Mouse (Mus musculus): ENCODE data around the gene Mitf.

Gene Mitf

GRCm38 (mm10) chr6:97806781-97807743 is at the start of gene Mitf:
Gene Mitf (plus strand): TSS chr6:97807052.
- peak; percentile 86 for DNase-seq (ENCODE audit: low read depth, low spot score)

- no peak for DNase-seq (ENCODE audit: low read depth, low spot score)
Measured at GRCm38 (mm10) chr6:97757361-97757760, 49.5 kb upstream of the Mitf start.

DNA sequence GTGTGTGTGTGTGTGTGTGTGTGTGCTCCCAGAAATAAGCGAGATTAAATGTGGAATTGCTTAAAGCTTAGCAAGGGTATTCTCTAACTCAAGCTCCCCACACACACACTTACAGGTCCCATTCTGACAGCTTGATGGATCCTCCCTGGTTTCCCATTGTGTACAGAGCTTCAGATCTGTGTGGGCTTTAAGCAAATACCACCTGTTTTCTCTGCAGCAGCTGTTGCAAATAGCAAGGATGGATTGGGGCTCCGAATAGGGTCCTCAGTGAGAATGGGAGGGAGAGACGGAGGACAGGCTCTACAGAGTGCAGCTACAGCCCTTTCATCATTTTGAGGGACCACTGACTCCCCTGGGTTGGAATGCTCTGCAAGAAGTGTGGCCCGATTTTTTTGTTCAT is 48.0 kb upstream of the Mitf start:
- no peak for DNase-seq (ENCODE audit: low read depth, low spot score)

DNA sequence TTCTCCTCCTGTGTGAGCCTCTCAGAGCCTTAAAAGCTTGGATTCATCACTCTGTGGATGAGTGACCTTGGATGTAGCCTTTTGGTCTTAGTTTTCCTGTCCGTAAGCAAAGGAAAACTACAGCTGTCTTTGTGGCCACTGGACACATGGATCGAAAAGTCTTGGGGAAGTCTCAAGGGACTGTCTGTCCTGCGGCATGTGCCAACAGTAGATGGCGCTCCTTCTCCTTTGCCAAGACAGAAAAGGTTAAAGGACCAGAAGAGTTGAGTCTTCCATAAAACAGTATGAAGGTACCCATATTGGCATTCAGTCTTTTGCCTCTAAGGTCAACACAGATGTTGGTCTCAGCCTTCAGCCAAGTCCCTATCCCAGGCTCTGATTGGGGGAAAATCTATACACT is 47.6 kb upstream of the Mitf start:
- peak; percentile 32 for DNase-seq (ENCODE audit: low read depth, low spot score)

- no peak for DNase-seq (ENCODE audit: low read depth, low spot score)
Measured at GRCm38 (mm10) chr6:97761326-97761725, 45.5 kb upstream of the Mitf start.

- no peak for DNase-seq (ENCODE audit: low read depth, low spot score)
Measured at GRCm38 (mm10) chr6:97763970-97764369, 42.9 kb upstream of the Mitf start.

- no peak for DNase-seq (ENCODE audit: low read depth, low spot score)
Measured at GRCm38 (mm10) chr6:97767836-97768235, 39.0 kb upstream of the Mitf start.

GRCm38 (mm10) chr6:97769549-97769948 is 37.3 kb upstream of the Mitf start:
- no peak for DNase-seq (ENCODE audit: low read depth, low spot score)

- no peak for DNase-seq (ENCODE audit: low read depth, low spot score)
Measured at GRCm38 (mm10) chr6:97781316-97781715, 25.5 kb upstream of the Mitf start.

- no peak for DNase-seq (ENCODE audit: low read depth, low spot score)
Measured at GRCm38 (mm10) chr6:97782291-97782690, 24.6 kb upstream of the Mitf start.

GRCm38 (mm10) chr6:97786871-97787270 is 20.0 kb upstream of the Mitf start:
- DNase-seq (ENCODE audit: low read depth, low spot score), result no peak

DNA sequence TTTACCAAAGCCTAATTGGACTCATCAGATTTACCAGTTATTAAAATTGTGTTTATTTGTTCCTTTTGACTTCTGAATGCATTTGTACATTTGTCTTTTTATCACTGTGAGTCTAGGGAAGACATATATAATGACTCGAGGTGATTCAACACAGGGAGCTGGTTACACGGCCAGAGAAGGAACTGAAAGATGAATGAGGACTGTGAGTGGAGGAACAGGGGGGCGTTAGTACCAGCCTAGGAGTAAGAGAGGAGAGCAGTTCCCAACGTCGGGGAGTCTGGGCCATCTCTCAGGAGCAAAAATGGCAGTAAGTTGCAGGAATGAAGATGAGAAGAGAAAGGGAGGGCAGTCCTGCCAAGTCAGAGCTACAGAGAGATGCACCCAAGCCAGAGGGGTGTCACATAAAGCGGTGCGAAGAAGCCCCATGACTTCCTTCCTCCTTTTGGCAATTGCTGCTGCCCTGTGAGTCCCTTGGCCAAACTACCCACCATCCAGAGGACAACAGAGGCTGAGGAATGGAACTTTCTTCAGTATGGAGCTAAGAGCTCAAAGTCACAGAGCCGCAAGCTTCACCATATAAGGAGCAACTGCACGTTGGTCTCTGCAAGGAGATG is 18.4 kb upstream of the Mitf start:
- DNase-seq (ENCODE audit: low read depth, low spot score), result no peak

- no peak for DNase-seq (ENCODE audit: low read depth, low spot score)
Measured at GRCm38 (mm10) chr6:97789700-97790099, 17.2 kb upstream of the Mitf start.

DNA sequence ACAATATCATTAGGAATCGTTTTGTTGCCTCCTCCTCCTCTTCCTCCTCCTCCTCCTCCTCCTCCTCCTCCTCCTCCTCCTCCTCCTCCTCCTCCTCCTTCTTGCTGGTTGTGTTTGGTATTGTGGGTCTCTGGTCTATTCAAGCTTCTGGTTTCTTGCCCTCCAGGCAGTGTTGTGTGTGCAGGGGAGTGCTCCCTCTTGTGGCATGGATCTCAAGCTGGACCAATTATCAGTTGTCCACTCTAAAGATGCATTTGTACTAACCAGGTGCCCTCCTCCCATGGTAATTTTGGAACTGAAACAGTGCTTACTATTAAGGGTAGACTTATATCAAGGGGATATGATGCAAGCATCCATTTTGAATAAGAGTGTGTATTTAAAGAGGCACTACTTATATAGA is 14.7 kb upstream of the Mitf start:
- no peak for DNase-seq (ENCODE audit: low read depth, low spot score)

DNA sequence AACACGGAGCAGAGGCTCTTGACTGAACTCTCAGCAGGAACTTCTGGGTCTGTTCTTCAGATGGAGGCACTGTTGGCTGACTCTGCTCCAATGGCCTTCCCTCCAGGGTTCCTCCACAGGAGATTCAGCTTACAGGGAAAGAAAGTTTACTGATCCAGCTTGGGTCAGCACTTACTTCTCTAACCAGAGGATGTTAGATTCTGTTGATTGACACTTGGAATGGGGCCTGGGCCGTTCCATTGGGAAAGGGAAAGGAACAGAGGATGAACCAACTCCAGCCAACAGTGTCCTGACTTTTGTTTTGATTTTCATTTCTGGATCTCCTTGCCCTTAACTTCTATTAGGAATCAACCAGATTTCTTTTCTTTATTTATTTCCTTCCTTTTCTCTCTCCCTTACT is 11.7 kb upstream of the Mitf start:
- no peak for DNase-seq (ENCODE audit: low read depth, low spot score)

DNA sequence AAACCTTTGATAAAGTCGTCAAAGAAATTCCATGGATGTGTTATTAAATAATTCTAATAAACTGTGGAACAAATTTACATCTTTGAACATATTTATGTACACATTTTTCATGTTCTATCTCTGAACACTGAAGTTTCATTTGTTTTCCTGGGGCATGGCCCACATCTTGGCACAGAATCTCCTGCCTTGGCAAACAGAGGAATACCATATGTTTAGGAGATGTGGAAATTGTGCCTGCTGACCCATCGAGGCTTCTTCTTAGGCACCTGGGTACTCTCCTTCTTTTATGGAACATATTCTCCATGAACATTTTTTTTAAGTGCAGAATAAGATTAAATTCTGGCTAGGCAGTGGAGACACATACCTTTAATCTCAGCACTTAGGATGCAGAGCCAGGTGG is 6.2 kb upstream of the Mitf start:
- DNase-seq (ENCODE audit: low read depth, low spot score), result no peak

DNA sequence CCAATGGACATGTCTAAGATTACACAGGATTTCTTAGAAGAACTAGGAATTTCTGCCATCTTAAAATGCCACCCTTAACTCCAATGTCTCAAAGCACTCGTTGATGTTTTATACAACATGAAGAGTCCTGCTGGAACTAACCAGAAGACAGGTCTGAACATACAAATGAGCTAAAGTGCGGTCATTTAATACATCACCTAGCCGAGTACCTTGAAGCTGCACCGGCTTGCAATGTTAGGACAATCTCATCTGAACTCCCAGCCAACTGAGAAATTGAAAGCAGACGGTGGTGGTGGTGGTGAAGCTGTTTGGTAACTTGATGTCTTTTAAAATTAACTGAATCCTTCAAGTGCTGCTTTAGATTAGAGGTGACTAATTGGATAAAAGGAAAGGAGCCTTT is 801 bp upstream of the Mitf start:
- DNase-seq (ENCODE audit: low read depth, low spot score), result no peak

- DNase-seq (ENCODE audit: low read depth, low spot score), result no peak
Measured at GRCm38 (mm10) chr6:97814191-97814590, 7.3 kb downstream of the Mitf start.

- DNase-seq (ENCODE audit: low read depth, low spot score), result no peak
Measured at GRCm38 (mm10) chr6:97815723-97816122, 8.9 kb downstream of the Mitf start.

GRCm38 (mm10) chr6:97816806-97817205 is 10.0 kb downstream of the Mitf start:
- no peak for DNase-seq (ENCODE audit: low read depth, low spot score)

GRCm38 (mm10) chr6:97818128-97818527 is 11.3 kb downstream of the Mitf start:
- no peak for DNase-seq (ENCODE audit: low read depth, low spot score)

DNA sequence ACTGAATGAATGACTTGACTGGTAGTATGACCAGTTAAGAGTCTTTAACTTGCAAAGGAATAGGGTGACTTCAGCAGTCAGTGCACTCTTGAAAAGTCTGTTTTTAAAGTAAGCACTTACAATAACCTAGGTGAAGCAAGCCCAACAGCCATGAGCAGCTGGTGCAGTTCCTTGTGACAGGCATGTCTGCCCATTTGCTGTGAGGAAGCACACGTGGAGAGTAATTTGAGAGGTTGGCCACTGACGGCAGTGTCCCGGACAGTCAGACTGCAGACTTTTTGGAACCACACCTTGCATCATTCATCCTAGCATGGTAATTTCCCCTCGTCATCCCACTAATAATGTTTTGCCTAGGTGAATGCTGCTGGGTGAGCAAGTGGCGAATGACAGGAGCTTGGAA is 12.1 kb downstream of the Mitf start:
- no peak for DNase-seq (ENCODE audit: low read depth, low spot score)

GRCm38 (mm10) chr6:97820505-97820904 is 13.7 kb downstream of the Mitf start:
- no peak for DNase-seq (ENCODE audit: low read depth, low spot score)

Measured in retina, postnatal 7 days (tissue).